Mouse (Mus musculus): ENCODE measurements around the gene Sdccag8.

The Sdccag8 gene

GRCm38 (mm10) chr1:177014921-177015439 lies 200.5 kb downstream of the Sdccag8 start:
- no peak for DNase-seq

GRCm38 (mm10) chr1:177015917-177016316 lies 201.5 kb downstream of the Sdccag8 start:
- no peak for DNase-seq

- no peak for DNase-seq
Observed at GRCm38 (mm10) chr1:177016729-177017128, 202.3 kb downstream of the Sdccag8 start.

GRCm38 (mm10) chr1:177018750-177019149 lies 204.3 kb downstream of the Sdccag8 start:
- no peak for DNase-seq

GRCm38 (mm10) chr1:177019668-177020067 lies 205.2 kb downstream of the Sdccag8 start:
- DNase-seq, result no peak

- DNase-seq, result no peak
Observed at GRCm38 (mm10) chr1:177022751-177023150, 208.3 kb downstream of the Sdccag8 start.

GRCm38 (mm10) chr1:177027706-177028105 lies 213.2 kb downstream of the Sdccag8 start:
- no peak for DNase-seq

GRCm38 (mm10) chr1:177029032-177029431 lies 214.6 kb downstream of the Sdccag8 start:
- no peak for DNase-seq

GRCm38 (mm10) chr1:177030669-177031068 lies 216.2 kb downstream of the Sdccag8 start:
- DNase-seq, result no peak

- DNase-seq, result no peak
Observed at GRCm38 (mm10) chr1:177031196-177031595, 216.7 kb downstream of the Sdccag8 start.

GRCm38 (mm10) chr1:177032233-177032632 lies 217.8 kb downstream of the Sdccag8 start:
- no peak for DNase-seq

GRCm38 (mm10) chr1:177035460-177035859 lies 221.0 kb downstream of the Sdccag8 start:
- DNase-seq, result no peak

GRCm38 (mm10) chr1:177038383-177038782 lies 223.9 kb downstream of the Sdccag8 start:
- DNase-seq, result no peak

- DNase-seq, result no peak
Observed at GRCm38 (mm10) chr1:177039093-177039674, 224.7 kb downstream of the Sdccag8 start.

GRCm38 (mm10) chr1:177040058-177040457 lies 225.6 kb downstream of the Sdccag8 start:
- no peak for DNase-seq

GRCm38 (mm10) chr1:177045885-177046284 lies 231.4 kb downstream of the Sdccag8 start:
- DNase-seq, result peak; percentile 86 to 87

GRCm38 (mm10) chr1:177046963-177047362 lies 232.5 kb downstream of the Sdccag8 start:
- no peak for DNase-seq

- DNase-seq, result no peak
Observed at GRCm38 (mm10) chr1:177048773-177049172, 234.3 kb downstream of the Sdccag8 start.

- DNase-seq, result no peak
Observed at GRCm38 (mm10) chr1:177051366-177051963, 237.0 kb downstream of the Sdccag8 start.

- no peak for DNase-seq
Observed at GRCm38 (mm10) chr1:177054891-177055290, 240.4 kb downstream of the Sdccag8 start.

GRCm38 (mm10) chr1:177061761-177062160 lies 247.3 kb downstream of the Sdccag8 start:
- DNase-seq, result no peak

- DNase-seq, result no peak
Observed at GRCm38 (mm10) chr1:177065732-177066131, 251.3 kb downstream of the Sdccag8 start.

GRCm38 (mm10) chr1:177067123-177067646 lies 252.7 kb downstream of the Sdccag8 start:
- DNase-seq, result no peak

GRCm38 (mm10) chr1:177069161-177069560 lies 254.7 kb downstream of the Sdccag8 start:
- no peak for DNase-seq

All from kidney, adult 8-10 months (tissue).